Comparison of ENCODE assay signal across 8 mouse cellular contexts in genomic region chr12:112449828-112450180, GRCm38 (mm10). TPM values are rescaled to one million over a fixed set of nuclear protein-coding genes. Genes with fewer than 3 reads are reported as not detected.
A peak's percentile ranks its signal among the peaks of the same experiment; 100 is the strongest.
DNase-seq lines count a peak whose midpoint lies in the region; ATAC-seq lines count a peak whose summit lies in the region.
"Had no signal": no experiment of that assay in that cellular context is flagged by ENCODE, and none has a peak within 500 bp of the region (broad histone marks: within the 10 kb centered on the region; RNA-seq: fewer than 3 reads in every experiment).

No protein-coding gene starts in this region.

- DNase-seq in brain, adult 2 months (ENCODE audit: low read depth, low spot score): peak; percentile 57
- DNase-seq in cerebellum, postnatal 36 days: peak; percentile 26 to 33
- DNase-seq in heart, postnatal 14 days: peak; percentile 35 to 45
- DNase-seq in spleen, postnatal 4 days (ENCODE audit: low spot score in 2 of 2): no peak
- DNase-seq in right cerebral cortex, postnatal 36 days (ENCODE audit: low spot score in 2 of 2): no peak
- no peak for DNase-seq in left cerebral cortex, adult 18-20 months (ENCODE audit: low spot score in 2 of 2)

- H3K4me1 ChIP-seq in midbrain, embryonic 13.5 days (replicated peaks): peaks cover 27% of the 10 kb centered on the region
- H3K4me1 ChIP-seq: liver, embryonic 15.5 days had no signal

- 0 out of 2 replicates have a peak overlapping the region, but pooled peaks have one; percentile 44 for H3K27ac ChIP-seq in midbrain, embryonic 13.5 days
- H3K27ac ChIP-seq: liver, embryonic 15.5 days had no signal

- ATAC-seq in midbrain, embryonic 13.5 days: no peak

- H3K9ac ChIP-seq in midbrain, embryonic 13.5 days (replicated peaks): no peak overlapping the region
- H3K9ac ChIP-seq: liver, embryonic 15.5 days had no signal

- peaks cover 13% of the 10 kb centered on the region for H3K9me3 ChIP-seq in midbrain, embryonic 13.5 days
- H3K9me3 ChIP-seq: liver, embryonic 15.5 days had no signal

- H3K4me3 ChIP-seq in midbrain, embryonic 13.5 days (replicated peaks): no peak overlapping the region
- H3K4me3 ChIP-seq: liver, embryonic 15.5 days had no signal

- H3K36me3 ChIP-seq in midbrain, embryonic 13.5 days: no peaks in the 10 kb centered on the region
- H3K36me3 ChIP-seq: liver, embryonic 15.5 days had no signal

- whole genome bisulfite sequencing in midbrain, embryonic 13.5 days: 67% methylated on average over 8 of the region's 8 CpGs

- no peaks in the 10 kb centered on the region; the same call in 1 of the 2 replicates for H3K27me3 ChIP-seq in midbrain, embryonic 13.5 days
- H3K27me3 ChIP-seq: liver, embryonic 15.5 days had no signal

- no peak overlapping the region for H3K4me2 ChIP-seq in midbrain, embryonic 13.5 days (replicated peaks)
- H3K4me2 ChIP-seq: liver, embryonic 15.5 days had no signal

- intact Hi-C loops in heart, postnatal 14 days (cut with DNase I): loop anchor here (5.0 kb wide), 2 partner anchors 38 to 103 kb away; no protein-coding TSS in a partner anchor

RNA-seq across cellular contexts. Expression of gene A530016L24Rik, which starts 39.4 kb away (rescaled TPM):
- total RNA-seq in heart, postnatal 14 days (2021): 10 to 100 TPM; 15.7 to 20.7 TPM
- 0.09 and 0.15 TPM in 2 replicates for polyA plus RNA-seq in midbrain, embryonic 13.5 days (2015; fragmentation: Nextera tagmentation; extraction: Ambion mirVana)
- total RNA-seq in left cerebral cortex, adult 18-20 months (2021): under 1 TPM in 1 of 2 experiments, not detected in 1; 0.21 TPM
- polyA plus RNA-seq: liver, embryonic 15.5 days had no signal

Comparison
In these comparisons a context has a peak if more than half of its experiments do, and no peak if none do; other contexts are left out.
1. DNase-seq: peak in brain, adult 2 months (single experiment), cerebellum, postnatal 36 days (2 of 2) and heart, postnatal 14 days (2 of 2); none in spleen, postnatal 4 days (0 of 2), right cerebral cortex, postnatal 36 days (0 of 2) and left cerebral cortex, adult 18-20 months (0 of 2).
2. RNA of gene A530016L24Rik, which starts 39.4 kb away (total RNA-seq): 15.7 to 20.7 TPM in heart, postnatal 14 days; 0.21 TPM in left cerebral cortex, adult 18-20 months; every median in the first group is over 10 times any median in the second.